ENCODE assay signal across 31 mouse cellular contexts in genomic region chr5:96718601-96719000, GRCm38 (mm10).
"Had no signal": no experiment of that assay in that cellular context is flagged by ENCODE, and none has a peak within 500 bp of the region (broad histone marks: within the 10 kb centered on the region; RNA-seq: fewer than 3 reads in every experiment).

No protein-coding gene starts in this region.

- DNase-seq: left cerebral cortex, postnatal 4 days; liver; liver, embryonic 13.5 days; liver, postnatal 0 days; lung, adult 18-20 months; lung, adult 2 months; lung, embryonic 14.5 days; lung, postnatal 10 days; lung, postnatal 14 days; lung, postnatal 36 days; lung, postnatal 4 days; midbrain, embryonic 14.5 days had no signal

- H3K4me2 ChIP-seq: limb, embryonic 12.5 days; limb, embryonic 13.5 days; limb, embryonic 15.5 days; liver, embryonic 11.5 days; liver, embryonic 12.5 days; liver, embryonic 13.5 days; liver, embryonic 15.5 days; lung, embryonic 14.5 days; lung, embryonic 15.5 days; midbrain, embryonic 12.5 days; midbrain, embryonic 13.5 days; midbrain, embryonic 15.5 days; neural tube, embryonic 12.5 days had no signal

- H3K4me1 ChIP-seq: limb, embryonic 10.5 days; limb, embryonic 12.5 days; limb, embryonic 13.5 days; limb, embryonic 15.5 days; liver, embryonic 12.5 days; liver, embryonic 13.5 days; liver, embryonic 15.5 days; lung, embryonic 15.5 days; neural tube, embryonic 12.5 days had no signal

- H3K36me3 ChIP-seq: limb, embryonic 10.5 days; limb, embryonic 12.5 days; liver, embryonic 12.5 days; liver, embryonic 13.5 days; liver, embryonic 15.5 days; lung, embryonic 15.5 days; midbrain, embryonic 10.5 days; midbrain, embryonic 12.5 days; midbrain, embryonic 13.5 days; midbrain, embryonic 15.5 days; neural tube, embryonic 12.5 days had no signal

- H3K27me3 ChIP-seq: limb, embryonic 12.5 days; limb, embryonic 13.5 days; limb, embryonic 15.5 days; liver, embryonic 12.5 days; liver, embryonic 13.5 days; liver, embryonic 15.5 days; lung, embryonic 15.5 days; midbrain, embryonic 12.5 days; midbrain, embryonic 13.5 days; midbrain, embryonic 15.5 days; neural tube, embryonic 12.5 days had no signal

- H3K4me3 ChIP-seq: limb, embryonic 10.5 days; limb, embryonic 12.5 days; limb, embryonic 13.5 days; limb, embryonic 15.5 days; liver, embryonic 12.5 days; liver, embryonic 13.5 days; liver, embryonic 15.5 days; lung, embryonic 15.5 days; megakaryocyte, embryonic 14.5 days; midbrain, embryonic 10.5 days; midbrain, embryonic 12.5 days; midbrain, embryonic 13.5 days; midbrain, embryonic 15.5 days; myocyte; neural tube, embryonic 12.5 days had no signal

- H3K27ac ChIP-seq: limb, embryonic 10.5 days; limb, embryonic 12.5 days; limb, embryonic 13.5 days; limb, embryonic 15.5 days; liver, embryonic 12.5 days; liver, embryonic 13.5 days; liver, embryonic 14.5 days; liver, embryonic 15.5 days; lung, embryonic 15.5 days; macrophage; midbrain, embryonic 10.5 days; midbrain, embryonic 12.5 days; midbrain, embryonic 13.5 days; midbrain, embryonic 15.5 days; neural tube, embryonic 12.5 days had no signal

- H3K9ac ChIP-seq: limb, embryonic 12.5 days; limb, embryonic 13.5 days; limb, embryonic 15.5 days; liver, embryonic 12.5 days; liver, embryonic 13.5 days; liver, embryonic 14.5 days; liver, embryonic 15.5 days; liver, postnatal 0 days; lung, embryonic 14.5 days; lung, embryonic 15.5 days; midbrain, embryonic 12.5 days; midbrain, embryonic 13.5 days; midbrain, embryonic 15.5 days; neural tube, embryonic 12.5 days had no signal

- ATAC-seq: liver, embryonic 12.5 days; liver, postnatal 0 days; lung, postnatal 0 days; midbrain, embryonic 13.5 days; midbrain, embryonic 15.5 days; midbrain, embryonic 16.5 days had no signal

- H3K9me3 ChIP-seq: limb, embryonic 10.5 days; limb, embryonic 12.5 days; limb, embryonic 13.5 days; limb, embryonic 15.5 days; liver, embryonic 12.5 days; liver, embryonic 13.5 days; liver, embryonic 15.5 days; lung, embryonic 15.5 days; megakaryocyte, embryonic 14.5 days; midbrain, embryonic 10.5 days; midbrain, embryonic 12.5 days; midbrain, embryonic 13.5 days; midbrain, embryonic 15.5 days; neural tube, embryonic 12.5 days had no signal
